ENCODE assay signal across 8 mouse cellular contexts in genomic region chr16:20517216-20517615, GRCm38 (mm10). TPM values are rescaled to one million over a fixed set of nuclear protein-coding genes. Genes with fewer than 3 reads are reported as not detected.
DNase-seq lines count a peak whose midpoint lies in the region; ATAC-seq and TF ChIP-seq lines count a peak whose summit lies in the region.

No protein-coding gene starts in this region.

- no peaks in the 10 kb centered on the region for H3K9me3 ChIP-seq in forebrain, embryonic 12.5 days
- no peaks in the 10 kb centered on the region for H3K9me3 ChIP-seq in limb, embryonic 13.5 days
- no peaks in the 10 kb centered on the region for H3K9me3 ChIP-seq in neural tube, embryonic 12.5 days

- WGBS in cerebellum, adult 2 months, result 1% methylated on average over 26 of the region's 26 CpGs
- WGBS in forebrain, embryonic 12.5 days, result under 1% methylated on average over 26 of the region's 26 CpGs
- under 1% methylated on average over 26 of the region's 26 CpGs for WGBS in limb, embryonic 13.5 days
- 0% methylated on average over 26 of the region's 26 CpGs for WGBS in neural tube, embryonic 12.5 days

- H3K27me3 ChIP-seq in cerebellum, adult 2 months (ENCODE audit: control insufficient read depth, insufficient read depth, low read length), result no peaks in the 10 kb centered on the region
- no peaks in the 10 kb centered on the region for H3K27me3 ChIP-seq in forebrain, embryonic 12.5 days
- H3K27me3 ChIP-seq in limb, embryonic 13.5 days, result no peaks in the 10 kb centered on the region
- no peaks in the 10 kb centered on the region for H3K27me3 ChIP-seq in neural tube, embryonic 12.5 days (replicated peaks)

- peak overlapping the region; percentile 99 for H3K9ac ChIP-seq in forebrain, embryonic 12.5 days
- H3K9ac ChIP-seq in limb, embryonic 13.5 days, result peak overlapping the region; percentile 98
- peak overlapping the region; percentile 96 for H3K9ac ChIP-seq in neural tube, embryonic 12.5 days

- peak overlapping the region; percentile 94 for H3K4me3 ChIP-seq in cerebellum, adult 2 months (replicated peaks; ENCODE audit: insufficient read depth, low read depth, low read length)
- peak overlapping the region; percentile 95 for H3K4me3 ChIP-seq in forebrain, embryonic 12.5 days (replicated peaks)
- peak overlapping the region; percentile 95 for H3K4me3 ChIP-seq in limb, embryonic 13.5 days
- peak overlapping the region; percentile 95 for H3K4me3 ChIP-seq in neural tube, embryonic 12.5 days

- H3K4me1 ChIP-seq in cerebellum, adult 2 months (ENCODE audit: control insufficient read depth, insufficient read depth, low read length), result peaks cover 15% of the 10 kb centered on the region
- H3K4me1 ChIP-seq in forebrain, embryonic 12.5 days, result peaks cover 31% of the 10 kb centered on the region
- H3K4me1 ChIP-seq in limb, embryonic 13.5 days, result peaks cover 27% of the 10 kb centered on the region
- H3K4me1 ChIP-seq in neural tube, embryonic 12.5 days, result peaks cover 22% of the 10 kb centered on the region

- no peak for TF ChIP-seq POLR2A in cerebellum, adult 2 months (IDR thresholded peaks at IDR 0.05; ENCODE audit: borderline replicate concordance, insufficient read depth, low read length)

- peaks cover 26% of the 10 kb centered on the region for H3K36me3 ChIP-seq in forebrain, embryonic 12.5 days (replicated peaks)
- H3K36me3 ChIP-seq in limb, embryonic 13.5 days, result peaks cover 29% of the 10 kb centered on the region
- H3K36me3 ChIP-seq in neural tube, embryonic 12.5 days, result peaks cover 26% of the 10 kb centered on the region

- peak overlapping the region; percentile 85 for H3K27ac ChIP-seq in cerebellum, adult 2 months (ENCODE audit: insufficient read depth, low read length)
- H3K27ac ChIP-seq in forebrain, embryonic 12.5 days, result peak overlapping the region; percentile 93
- peak overlapping the region; percentile 93 for H3K27ac ChIP-seq in limb, embryonic 13.5 days
- peak overlapping the region; percentile 87 for H3K27ac ChIP-seq in neural tube, embryonic 12.5 days

- DNase-seq in cerebellum, adult 2 months, result no peak
- no peak for DNase-seq in cerebellum, adult 11 months
- peak; percentile 42 for DNase-seq in ovary, postnatal 10 days (ENCODE audit: low spot score)
- no peak for DNase-seq in ovary, postnatal 14 days (ENCODE audit: low spot score)
- DNase-seq in urinary bladder, postnatal 10 days (ENCODE audit: low spot score), result no peak

- ATAC-seq in forebrain, embryonic 12.5 days (ENCODE audit: low FRiP score), result peak; percentile 34
- ATAC-seq in limb, embryonic 13.5 days (ENCODE audit: low FRiP score, low read depth), result peak; percentile 29
- ATAC-seq in neural tube, embryonic 12.5 days (ENCODE audit: low FRiP score, low read depth), result peak; percentile 28

- TF ChIP-seq CTCF in cerebellum, adult 2 months (IDR thresholded peaks at IDR 0.05; ENCODE audit: borderline replicate concordance, insufficient read depth, low read depth, low read length), result no peak

- H3K4me2 ChIP-seq in forebrain, embryonic 12.5 days, result peak overlapping the region; percentile 90
- peak overlapping the region; percentile 97 for H3K4me2 ChIP-seq in limb, embryonic 13.5 days (replicated peaks)
- H3K4me2 ChIP-seq in neural tube, embryonic 12.5 days (replicated peaks), result peak overlapping the region; percentile 92

RNA-seq across cellular contexts. Expression of gene Dvl3, which starts 0.4 kb away (rescaled TPM):
- polyA plus RNA-seq in cerebellum, adult 2 months (2012; rRNA removed), result 60.2 and 66.5 TPM in 2 replicates
- 43.9 and 51.2 TPM in 2 replicates for polyA plus RNA-seq in forebrain, embryonic 12.5 days (2016; fragmentation: Nextera tagmentation; extraction: Ambion mirVana)
- 28.0 and 28.7 TPM in 2 replicates for polyA plus RNA-seq in limb, embryonic 13.5 days (2015; fragmentation: Nextera tagmentation; extraction: Ambion mirVana)
- polyA plus RNA-seq in neural tube, embryonic 12.5 days (2016; fragmentation: Nextera tagmentation; extraction: Ambion mirVana), result 48.2 and 54.9 TPM in 2 replicates

RNA-seq across cellular contexts. Expression of gene Ap2m1, which starts 18.1 kb away (rescaled TPM):
- polyA plus RNA-seq in cerebellum, adult 2 months (2012; rRNA removed), result 1,156 and 1,178 TPM in 2 replicates
- 834 and 882 TPM in 2 replicates for polyA plus RNA-seq in forebrain, embryonic 12.5 days (2016; fragmentation: Nextera tagmentation; extraction: Ambion mirVana)
- 629 and 657 TPM in 2 replicates for polyA plus RNA-seq in limb, embryonic 13.5 days (2015; fragmentation: Nextera tagmentation; extraction: Ambion mirVana)
- polyA plus RNA-seq in neural tube, embryonic 12.5 days (2016; fragmentation: Nextera tagmentation; extraction: Ambion mirVana), result 922 and 966 TPM in 2 replicates

RNA-seq across cellular contexts. Expression of gene Eif2b5, which starts 18.6 kb away (rescaled TPM):
- polyA plus RNA-seq in cerebellum, adult 2 months (2012; rRNA removed), result 52.4 and 53.3 TPM in 2 replicates
- polyA plus RNA-seq in forebrain, embryonic 12.5 days (2016; fragmentation: Nextera tagmentation; extraction: Ambion mirVana), result 120 and 125 TPM in 2 replicates
- polyA plus RNA-seq in limb, embryonic 13.5 days (2015; fragmentation: Nextera tagmentation; extraction: Ambion mirVana), result 109 and 113 TPM in 2 replicates
- 121 and 125 TPM in 2 replicates for polyA plus RNA-seq in neural tube, embryonic 12.5 days (2016; fragmentation: Nextera tagmentation; extraction: Ambion mirVana)

RNA-seq across cellular contexts. Expression of gene Abcf3, which starts 31.2 kb away (rescaled TPM):
- polyA plus RNA-seq in cerebellum, adult 2 months (2012; rRNA removed), result 107 and 112 TPM in 2 replicates
- polyA plus RNA-seq in forebrain, embryonic 12.5 days (2016; fragmentation: Nextera tagmentation; extraction: Ambion mirVana), result 60.9 and 74.3 TPM in 2 replicates
- 68.1 and 78.1 TPM in 2 replicates for polyA plus RNA-seq in limb, embryonic 13.5 days (2015; fragmentation: Nextera tagmentation; extraction: Ambion mirVana)
- 70.9 and 81.2 TPM in 2 replicates for polyA plus RNA-seq in neural tube, embryonic 12.5 days (2016; fragmentation: Nextera tagmentation; extraction: Ambion mirVana)
